In the genomic region with DNA sequence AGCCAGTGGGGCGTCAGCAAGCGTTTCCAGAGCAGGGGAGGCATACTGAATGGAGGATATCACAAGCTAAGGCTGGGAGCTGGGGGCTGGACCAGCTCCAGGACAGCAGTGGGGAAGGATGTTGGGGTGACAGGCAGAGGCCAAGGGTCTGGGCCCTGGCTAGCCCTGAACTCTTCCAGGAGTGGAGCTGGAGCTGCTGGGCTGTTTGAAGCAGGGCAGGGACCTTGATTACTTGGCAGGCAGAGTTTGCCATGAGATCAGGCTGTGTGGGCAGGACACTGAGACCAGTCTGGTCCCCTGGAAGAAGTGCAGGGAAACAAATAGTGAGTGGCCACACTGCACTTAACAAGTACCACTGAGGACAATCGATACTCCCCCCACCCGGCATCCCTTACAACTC, we compare ENCODE assay signal across 36 mouse cellular contexts. TPM values are rescaled to one million over a fixed set of nuclear protein-coding genes. Genes with fewer than 3 reads are reported as not detected.
DNase-seq lines count a peak whose midpoint lies in the region; ATAC-seq lines count a peak whose summit lies in the region.
"Had no signal": no experiment of that assay in that cellular context is flagged by ENCODE, and none has a peak within 500 bp of the region (broad histone marks: within the 10 kb centered on the region; RNA-seq: fewer than 3 reads in every experiment).

No protein-coding gene starts in this region.

- H3K9ac ChIP-seq in heart, embryonic 13.5 days = peak overlapping the region; percentile 24; the same call in 1 of the 2 replicates
- H3K9ac ChIP-seq: embryonic facial prominence, embryonic 13.5 days; forebrain, embryonic 13.5 days; heart, embryonic 15.5 days; hindbrain, embryonic 14.5 days had no signal

- H3K4me1 ChIP-seq in heart, embryonic 13.5 days = peaks cover 13% of the 10 kb centered on the region
- H3K4me1 ChIP-seq in forebrain, embryonic 10.5 days = peaks cover 25% of the 10 kb centered on the region
- H3K4me1 ChIP-seq: embryonic facial prominence, embryonic 13.5 days had no signal

- H3K4me3 ChIP-seq in heart, embryonic 13.5 days = no peak overlapping the region
- H3K4me3 ChIP-seq in forebrain, embryonic 10.5 days = no peak overlapping the region
- H3K4me3 ChIP-seq: embryonic facial prominence, embryonic 10.5 days; embryonic facial prominence, embryonic 13.5 days; erythroblast, embryonic 14.5 days; forebrain, embryonic 13.5 days; heart, embryonic 15.5 days had no signal

- H3K4me2 ChIP-seq in heart, embryonic 13.5 days = no peak overlapping the region
- H3K4me2 ChIP-seq: embryonic facial prominence, embryonic 13.5 days; forebrain, embryonic 13.5 days; heart, embryonic 15.5 days; hindbrain, embryonic 14.5 days had no signal

- ATAC-seq in heart, embryonic 13.5 days (ENCODE audit: extremely low read depth, insufficient number of reproducible peaks, low FRiP score, low TSS enrichment) = no peak
- ATAC-seq: activated CD4-positive, CD25-positive, alpha-beta regulatory T cell, adult 4 months; CD4-positive, CD25-positive, alpha-beta regulatory T cell, adult 4 months; forebrain, embryonic 13.5 days; forebrain, embryonic 16.5 days; hindbrain, postnatal 0 days; intestine, postnatal 0 days had no signal

- no peaks in the 10 kb centered on the region for H3K36me3 ChIP-seq in heart, embryonic 13.5 days
- no peaks in the 10 kb centered on the region for H3K36me3 ChIP-seq in forebrain, embryonic 10.5 days (replicated peaks)
- H3K36me3 ChIP-seq: embryonic facial prominence, embryonic 10.5 days; embryonic facial prominence, embryonic 13.5 days; heart, embryonic 15.5 days had no signal

- H3K9me3 ChIP-seq in heart, embryonic 13.5 days = no peaks in the 10 kb centered on the region
- no peaks in the 10 kb centered on the region for H3K9me3 ChIP-seq in forebrain, embryonic 10.5 days
- H3K9me3 ChIP-seq: embryonic facial prominence, embryonic 10.5 days; embryonic facial prominence, embryonic 13.5 days; forebrain, embryonic 13.5 days; heart, embryonic 15.5 days had no signal

- peaks cover 25% of the 10 kb centered on the region; the same call in 1 of the 2 replicates for H3K27me3 ChIP-seq in heart, embryonic 13.5 days (replicated peaks)
- H3K27me3 ChIP-seq in forebrain, embryonic 10.5 days (ENCODE audit: poor library complexity, severe bottlenecking) = peaks cover 70% of the 10 kb centered on the region
- H3K27me3 ChIP-seq: embryonic facial prominence, embryonic 13.5 days had no signal

- 73% methylated on average over 4 of the region's 4 CpGs for WGBS in heart, embryonic 13.5 days
- 66% methylated on average over 4 of the region's 4 CpGs for WGBS in forebrain, embryonic 10.5 days

- H3K27ac ChIP-seq in heart, embryonic 13.5 days (replicated peaks) = no peak overlapping the region
- H3K27ac ChIP-seq in forebrain, embryonic 10.5 days = no peak overlapping the region
- H3K27ac ChIP-seq: embryonic facial prominence, embryonic 10.5 days; embryonic facial prominence, embryonic 13.5 days; forebrain, embryonic 13.5 days; heart, embryonic 15.5 days; hindbrain, embryonic 14.5 days; hindbrain, postnatal 0 days had no signal

- DNase-seq in adrenal gland, adult 8-10 months = peak; percentile 24
- no peak for DNase-seq in adrenal gland, postnatal 25 days
- DNase-seq in heart, postnatal 4 days = no peak
- peak; percentile 53 for DNase-seq in adrenal gland, postnatal 14 days
- DNase-seq in forebrain, embryonic 10.5 days (ENCODE audit: extremely low spot score, low spot score) = no peak
- DNase-seq: cerebellum, adult 11-12 months; cerebellum, adult 8-10 months; cerebellum, postnatal 10 days; cerebellum, postnatal 36 days; embryo, embryonic 11 days; gastrocnemius, postnatal 10 days; gastrocnemius, postnatal 36 days; heart, postnatal 10 days; heart, postnatal 36 days; kidney, adult 2 months had no signal

RNA-seq across cellular contexts. Expression of a gene that starts 22.1 kb away (rescaled TPM):
- under 1 TPM in 3 of 4 experiments, not detected in 1; 0.31 to 0.46 (median 0.32) TPM for total RNA-seq in adrenal gland, adult 8-10 months (2022)
- not detected in 2 replicates for total RNA-seq in adrenal gland, postnatal 25 days (2021)
- 0.11 TPM in 1 of 2 replicates, not detected in the other for polyA plus RNA-seq in heart, embryonic 13.5 days (2015; fragmentation: Nextera tagmentation; extraction: Ambion mirVana)
- total RNA-seq in heart, postnatal 4 days (2021) = not detected
- not detected in 2 replicates for total RNA-seq in adrenal gland, postnatal 14 days (2021)
- 60.7 and 78.7 TPM in 2 replicates for polyA plus RNA-seq in forebrain, embryonic 10.5 days (2016; fragmentation: Nextera tagmentation; extraction: Ambion mirVana)
- total RNA-seq: gastrocnemius, adult 18-20 months; gastrocnemius, postnatal 10 days; gastrocnemius, postnatal 36 days; granulocyte monocyte progenitor cell, adult 5-6 weeks; heart, postnatal 10 days; heart, postnatal 36 days had no signal
- polyA plus RNA-seq: activated CD4-positive, CD25-positive, alpha-beta regulatory T cell, adult 4 months; CD4-positive, CD25-positive, alpha-beta regulatory T cell, adult 4 months; cortical plate, adult 2 months; erythroblast, embryonic 14.5 days; heart, embryonic 15.5 days; intestine, embryonic 14.5 days; kidney, adult 2 months had no signal

RNA-seq across cellular contexts. Expression of a gene that starts 27.1 kb away (rescaled TPM):
- not detected for total RNA-seq in adrenal gland, adult 8-10 months (2022)
- total RNA-seq in adrenal gland, postnatal 25 days (2021) = not detected in 2 replicates
- 0.08 TPM in 1 of 2 replicates, not detected in the other for polyA plus RNA-seq in heart, embryonic 13.5 days (2015; fragmentation: Nextera tagmentation; extraction: Ambion mirVana)
- not detected for total RNA-seq in heart, postnatal 4 days (2021)
- not detected in 2 replicates for total RNA-seq in adrenal gland, postnatal 14 days (2021)
- polyA plus RNA-seq in forebrain, embryonic 10.5 days (2016; fragmentation: Nextera tagmentation; extraction: Ambion mirVana) = not detected in 2 replicates
- total RNA-seq: gastrocnemius, adult 18-20 months; granulocyte monocyte progenitor cell, adult 5-6 weeks; heart, postnatal 10 days; heart, postnatal 36 days; hindbrain, postnatal 0 days; MEL had no signal
- polyA plus RNA-seq: activated CD4-positive, CD25-positive, alpha-beta regulatory T cell, adult 4 months; brain, embryonic 14.5 days; C2C12; cortical plate, adult 2 months; erythroblast, embryonic 14.5 days; forebrain, embryonic 13.5 days; forebrain, embryonic 16.5 days; heart, embryonic 15.5 days; hindbrain, embryonic 11.5 days; hindbrain, embryonic 14.5 days; hindbrain, postnatal 0 days; intestine, embryonic 14.5 days; intestine, postnatal 0 days; kidney, adult 2 months; kidney, embryonic 14.5 days had no signal

RNA-seq across cellular contexts. Expression of a gene that starts 36.3 kb away (rescaled TPM):
- 1 to 10 TPM in 3 of 4 experiments, under 1 TPM in 1; 0.67 to 2.8 (median 2.0) TPM for total RNA-seq in adrenal gland, adult 8-10 months (2022)
- total RNA-seq in adrenal gland, postnatal 25 days (2021) = 1.0 and 1.2 TPM in 2 replicates
- polyA plus RNA-seq in heart, embryonic 13.5 days (2015; fragmentation: Nextera tagmentation; extraction: Ambion mirVana) = 0.18 and 0.20 TPM in 2 replicates
- total RNA-seq in heart, postnatal 4 days (2021) = not detected
- total RNA-seq in adrenal gland, postnatal 14 days (2021) = 0.70 and 0.83 TPM in 2 replicates
- polyA plus RNA-seq in forebrain, embryonic 10.5 days (2016; fragmentation: Nextera tagmentation; extraction: Ambion mirVana) = 0.98 and 1.2 TPM in 2 replicates
- total RNA-seq: gastrocnemius, adult 18-20 months; gastrocnemius, postnatal 10 days; gastrocnemius, postnatal 36 days; heart, postnatal 10 days; heart, postnatal 36 days; MEL had no signal
- polyA plus RNA-seq: activated CD4-positive, CD25-positive, alpha-beta regulatory T cell, adult 4 months; C2C12; CD4-positive, CD25-positive, alpha-beta regulatory T cell, adult 4 months; heart, embryonic 15.5 days; intestine, embryonic 14.5 days; intestine, postnatal 0 days; kidney, adult 2 months had no signal

RNA-seq across cellular contexts. Expression of a gene that starts 40.7 kb away (rescaled TPM):
- 10 to 100 TPM; 27.1 to 39.7 (median 31.2) TPM for total RNA-seq in adrenal gland, adult 8-10 months (2022)
- total RNA-seq in adrenal gland, postnatal 25 days (2021) = 18.7 and 27.1 TPM in 2 replicates
- 19.7 and 21.3 TPM in 2 replicates for polyA plus RNA-seq in heart, embryonic 13.5 days (2015; fragmentation: Nextera tagmentation; extraction: Ambion mirVana)
- total RNA-seq in heart, postnatal 4 days (2021) = 10 to 100 TPM; 13.8 to 14.8 TPM
- total RNA-seq in adrenal gland, postnatal 14 days (2021) = 24.1 and 33.2 TPM in 2 replicates
- 24.6 and 26.7 TPM in 2 replicates for polyA plus RNA-seq in forebrain, embryonic 10.5 days (2016; fragmentation: Nextera tagmentation; extraction: Ambion mirVana)

Comparison
In these comparisons a context has a peak if more than half of its experiments do, and no peak if none do; other contexts are left out.
1. DNase-seq: peak in adrenal gland, adult 8-10 months (single experiment) and adrenal gland, postnatal 14 days (single experiment); none in adrenal gland, postnatal 25 days (single experiment), heart, postnatal 4 days (single experiment) and forebrain, embryonic 10.5 days (single experiment).